Mouse (Mus musculus) lung, embryonic 14.5 days (tissue): Measurements from ENCODE around the gene Dnajc30. TPM values are rescaled to one million over a fixed set of nuclear protein-coding genes. Genes with fewer than 3 reads are reported as not detected.
"Not testable (repeated sequence)": the region's sequence is repeated elsewhere in the genome, so short reads cannot be mapped to it uniquely, and the experiment has no call there.

Experiments used
- ATAC-seq: fragments of 200-750 bp; cut with Nextera tagmentation; 2 replicates; pipeline ENCODE4 v1.8.0; 2017; ENCODE audit warnings: mild to moderate bottlenecking, moderate TSS enrichment, moderate library complexity; ENCODE audit not compliant: insufficient read depth
- DNase-seq: peaks from one replicate; pipeline ENCODE4 v3.0.0-alpha.2; 2015
- H3K27ac ChIP-seq: fragments of 300-500 bp; sonication (generic); 2 replicates; pipeline ENCODE4 v1.5.1; 2014; ENCODE audit warnings: low read depth, mild to moderate bottlenecking, moderate library complexity
- H3K27me3 ChIP-seq: fragments of 300-500 bp; sonication (generic); 2 replicates; pipeline ENCODE4 v1.6.1; 2014; ENCODE audit warnings: low read length, control low read depth; ENCODE audit not compliant: insufficient read depth
- H3K36me3 ChIP-seq: fragments of 300-500 bp; sonication (generic); 2 replicates; pipeline ENCODE4 v1.6.1; 2014; ENCODE audit warnings: control low read depth; ENCODE audit not compliant: insufficient read depth
- H3K4me1 ChIP-seq: fragments of 300-500 bp; sonication (generic); 2 replicates; pipeline ENCODE4 v1.6.1; 2014; ENCODE audit warnings: antibody characterized with exemption, control low read depth; ENCODE audit not compliant: insufficient read depth
- H3K4me2 ChIP-seq: fragments of 300-500 bp; sonication (generic); 2 replicates; pipeline ENCODE4 v1.6.1; 2014; ENCODE audit warnings: mild to moderate bottlenecking
- H3K4me3 ChIP-seq: fragments of 300-500 bp; sonication (generic); 2 replicates; pipeline ENCODE4 v1.5.1; 2014; ENCODE audit warnings: low read depth, low read length
- H3K9ac ChIP-seq: fragments of 300-500 bp; sonication (generic); 2 replicates; pipeline ENCODE4 v1.6.1; 2014
- H3K9me3 ChIP-seq: fragments of 300-500 bp; sonication (generic); 2 replicates; pipeline ENCODE4 v1.6.1; 2016; ENCODE audit warnings: low read depth, low read length, control low read depth
- CTCF ChIP-seq: IDR thresholded peaks from 2 replicates; pipeline ENCODE4 v1.5.1; 2016; ENCODE audit warnings: antibody characterized with exemption, low read depth
- WGBS: fragments of 180-500 bp; shearing (Covaris S2); extraction: QIAGEN DNeasy Blood & Tissue Kit; methylation state at CpG from one replicate; pipeline ENCODE4 v1.1.7; 2014; 5-methylcytosine and 5-hydroxymethylcytosine counted together
- polyA plus RNA-seq: library from polyadenylated mRNA; unstranded; fragments of >200 nt; fragmentation: Nextera tagmentation; extraction: Ambion mirVana; gene quantifications from 2 replicates; pipeline ENCODE4 v1.2.1, GENCODE M21; 2014

Dnajc30 gene
- polyA plus RNA-seq, 1 experiment from 2014 or later: 33.2 TPM

GRCm38 (mm10) chr5:135064382-135064766 is 372 bp downstream of the Dnajc30 start:
- WGBS: 0% methylated on average over 40 of the region's 40 CpGs
- no peaks in the 10 kb centered on the region for H3K27me3 ChIP-seq
- no peaks in the 10 kb centered on the region for H3K9me3 ChIP-seq
- H3K36me3 ChIP-seq: peaks cover 29% of the 10 kb centered on the region
- peak; percentile 57 for ATAC-seq
- TF ChIP-seq CTCF: no peak
- H3K4me1 ChIP-seq: 0 out of 2 replicates have a peak, but pooled peaks cover 8% of the 10 kb centered on the region
- peak overlapping the region; percentile 90 for H3K4me2 ChIP-seq
- H3K27ac ChIP-seq: no peak overlapping the region; the same call in 1 of the 2 replicates
- peak overlapping the region; percentile 97 for H3K4me3 ChIP-seq
- no peak for DNase-seq
- peak overlapping the region; percentile 81 for H3K9ac ChIP-seq

- H3K4me1 ChIP-seq, H3K9me3 ChIP-seq, H3K27ac ChIP-seq, ATAC-seq, DNase-seq, H3K27me3 ChIP-seq: not testable (repeated sequence)
- H3K4me2 ChIP-seq: peak within 1 kb of the TSS; percentile 90
- peaks cover 24% of the 10 kb centered on the region for H3K36me3 ChIP-seq
- peak within 1 kb of the TSS; percentile 97 for H3K4me3 ChIP-seq
- H3K9ac ChIP-seq: peak within 1 kb of the TSS; percentile 81
- 69% methylated on average over 9 of the region's 9 CpGs for WGBS
Observed at GRCm38 (mm10) chr5:135064909-135065446, 976 bp downstream of the Dnajc30 start, which contains the start of gene Bud23. Gene Bud23, minus strand, starts transcription at chr5:135064959.

DNA sequence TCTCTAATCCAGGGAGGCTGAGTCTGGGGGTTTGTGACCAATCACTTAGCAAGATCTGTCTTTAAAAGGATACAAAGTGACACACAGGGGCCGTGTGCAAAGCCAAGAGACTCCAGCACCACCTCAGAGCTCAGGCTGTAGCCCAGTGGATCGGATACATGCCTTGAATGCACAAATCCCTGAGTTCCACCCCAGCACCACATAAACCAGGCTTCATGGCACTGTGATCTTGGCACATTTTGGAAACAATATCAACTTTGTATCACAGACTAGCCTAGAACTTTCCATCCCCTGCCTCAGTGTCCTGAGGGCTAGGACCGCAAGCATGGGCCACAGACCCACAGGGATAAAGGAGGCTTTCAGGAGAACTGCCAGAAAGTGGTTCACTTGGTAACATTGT is 2.0 kb downstream of the Dnajc30 start:
- 88% methylated on average over 3 of the region's 3 CpGs for WGBS
- no peak for ATAC-seq
- H3K9me3 ChIP-seq: no peaks in the 10 kb centered on the region
- H3K27me3 ChIP-seq: no peaks in the 10 kb centered on the region
- H3K9ac ChIP-seq: no peak overlapping the region
- TF ChIP-seq CTCF: no peak
- H3K4me1 ChIP-seq: 0 out of 2 replicates have a peak, but pooled peaks cover 8% of the 10 kb centered on the region
- peaks cover 14% of the 10 kb centered on the region for H3K36me3 ChIP-seq
- H3K27ac ChIP-seq: no peak overlapping the region
- DNase-seq: no peak
- no peak overlapping the region for H3K4me2 ChIP-seq
- no peak overlapping the region for H3K4me3 ChIP-seq

- Histone ChIP-seq H3K36me3 (peaks cover 7% of the 10 kb centered on the region; the same call in 1 of the 2 replicates), H3K4me3 (no peak overlapping the region), H3K27me3 (no peaks in the 10 kb centered on the region), H3K9ac (no peak overlapping the region), H3K27ac (no peak overlapping the region), H3K9me3 (no peaks in the 10 kb centered on the region), H3K4me2 (no peak overlapping the region), H3K4me1 (peaks cover 4% of the 10 kb centered on the region; the same call in 1 of the 2 replicates)
- DNase-seq: no peak
- no peak for TF ChIP-seq CTCF
- no peak for ATAC-seq
- 82% methylated on average over 3 of the region's 3 CpGs for WGBS
Observed at GRCm38 (mm10) chr5:135070448-135070847, 6.4 kb downstream of the Dnajc30 start.

DNA sequence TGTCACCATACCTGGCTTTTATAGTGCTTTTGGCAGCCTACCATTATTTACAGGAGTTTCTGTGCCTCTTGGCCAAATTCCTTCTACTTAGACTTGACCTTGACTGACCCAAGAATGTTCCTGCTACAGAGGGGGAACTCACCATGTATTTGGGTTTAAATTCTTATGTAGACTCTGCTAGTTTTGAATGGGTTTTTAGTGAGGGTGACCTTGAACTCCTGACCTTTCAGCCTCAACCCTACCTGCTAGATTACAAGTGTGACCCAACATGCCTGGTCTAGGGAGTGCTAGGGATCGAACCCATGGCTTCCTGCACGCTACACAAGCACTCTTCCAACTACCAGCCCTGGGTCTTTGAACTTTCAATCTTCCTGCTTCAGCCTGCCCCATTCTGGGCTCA is 8.1 kb downstream of the Dnajc30 start:
- H3K4me1 ChIP-seq: peaks cover 4% of the 10 kb centered on the region; the same call in 1 of the 2 replicates
- no peak for DNase-seq
- ATAC-seq: no peak
- H3K36me3 ChIP-seq: peaks cover 4% of the 10 kb centered on the region; the same call in 1 of the 2 replicates
- no peaks in the 10 kb centered on the region for H3K9me3 ChIP-seq
- no peak overlapping the region for H3K27ac ChIP-seq
- no peak overlapping the region for H3K4me2 ChIP-seq
- H3K4me3 ChIP-seq: no peak overlapping the region
- no peak overlapping the region for H3K9ac ChIP-seq
- 95% methylated on average over 2 of the region's 2 CpGs for WGBS
- no peak for TF ChIP-seq CTCF
- no peaks in the 10 kb centered on the region for H3K27me3 ChIP-seq

GRCm38 (mm10) chr5:135072720-135073119 is 8.7 kb downstream of the Dnajc30 start:
- Histone ChIP-seq H3K27me3 (no peaks in the 10 kb centered on the region), H3K4me3 (no peak overlapping the region), H3K9me3 (no peaks in the 10 kb centered on the region), H3K9ac (no peak overlapping the region), H3K4me2 (no peak overlapping the region), H3K36me3 (peaks cover 4% of the 10 kb centered on the region; the same call in 1 of the 2 replicates), H3K27ac (no peak overlapping the region), H3K4me1 (peaks cover 4% of the 10 kb centered on the region; the same call in 1 of the 2 replicates)
- DNase-seq (no peak), ATAC-seq (no peak)
- WGBS: 64% methylated on average over 6 of the region's 6 CpGs
- TF ChIP-seq CTCF: no peak

DNA sequence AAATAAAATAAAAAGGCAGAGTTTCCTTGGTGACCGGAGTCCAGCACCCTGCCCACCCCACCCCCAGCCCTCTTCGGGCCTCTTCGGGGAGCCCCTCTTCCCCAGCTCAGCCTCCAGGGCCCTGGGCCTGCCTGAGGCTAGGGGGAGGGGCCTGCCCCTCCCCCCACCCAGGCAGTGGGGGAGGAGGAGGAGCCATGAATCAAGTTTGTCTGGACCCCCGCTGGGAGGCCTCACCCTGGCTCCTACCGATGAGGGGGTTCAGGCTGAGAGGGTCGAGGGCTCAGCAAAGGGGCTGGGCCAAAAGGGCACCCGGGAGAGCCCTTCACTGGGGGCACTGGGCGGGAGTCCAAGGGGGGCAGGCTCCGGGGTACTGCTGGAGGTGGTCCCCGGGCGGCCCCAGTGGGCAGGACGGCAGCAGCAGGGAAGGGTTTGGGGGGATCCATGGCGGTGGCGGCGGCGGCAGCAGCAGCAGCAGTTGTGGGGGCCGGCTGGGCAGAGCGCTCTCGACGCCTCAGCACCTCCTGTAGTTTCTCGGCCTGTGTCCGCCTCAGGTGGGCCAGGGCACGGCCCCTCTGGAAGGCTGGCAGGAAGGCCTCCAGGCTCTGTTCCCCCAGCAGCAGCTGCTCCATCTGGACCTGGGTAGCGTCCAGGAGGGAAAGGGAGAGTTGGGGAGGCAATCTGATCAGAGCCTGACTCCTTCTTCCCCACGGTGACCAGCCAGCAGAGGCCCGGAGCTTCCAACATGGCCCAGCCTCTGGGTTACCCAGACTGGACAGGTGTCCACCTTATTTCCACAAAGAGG is 9.5 kb downstream of the Dnajc30 start:
- H3K4me2 ChIP-seq: peak overlapping the region; percentile 26; the same call in 1 of the 2 replicates
- H3K4me1 ChIP-seq: peaks cover 4% of the 10 kb centered on the region; the same call in 1 of the 2 replicates
- H3K36me3 ChIP-seq: peaks cover 4% of the 10 kb centered on the region; the same call in 1 of the 2 replicates
- ATAC-seq (no peak), DNase-seq (no peak)
- no peaks in the 10 kb centered on the region for H3K9me3 ChIP-seq
- WGBS: 22% methylated on average over 26 of the region's 26 CpGs
- no peak overlapping the region for H3K4me3 ChIP-seq
- TF ChIP-seq CTCF: no peak
- no peak overlapping the region for H3K27ac ChIP-seq
- peak overlapping the region; percentile 32 for H3K9ac ChIP-seq
- no peaks in the 10 kb centered on the region for H3K27me3 ChIP-seq
